Mouse (Mus musculus) left cerebral cortex, adult 2 months (tissue): Measurements from ENCODE around the gene Slc26a1. TPM values are rescaled to one million over a fixed set of nuclear protein-coding genes. Genes with fewer than 3 reads are reported as not detected.

Experiments
- DNase-seq, 2 experiments: peaks; one replicate each; pipeline ENCODE4 v3.0.0; 2021 to 2022; ENCODE audit warnings: low spot score in 2 of 2, mixed read lengths in 1 of 2; ENCODE audit errors: extremely low spot score in 1 of 2
- H3K27ac ChIP-seq: fragments of 200-600 bp; 2 replicates; pipeline ENCODE4 v1.8.1; 2022
- H3K4me3 ChIP-seq: fragments of 200-600 bp; 2 replicates; pipeline ENCODE4 v1.8.1; 2022
- CTCF ChIP-seq: fragments of 200-600 bp; IDR thresholded peaks from 2 replicates; pipeline ENCODE4 v1.8.1; 2022; ENCODE audit warnings: antibody characterized with exemption, mild to moderate bottlenecking, moderate library complexity
- intact Hi-C: fragments of 180-260 bp; cut with DNase I; formaldehyde crosslinking; loops from one replicate; pipeline ENCODE4 v1.15.1; 2025
- total RNA-seq, 2 experiments: library from RNA; stranded (reverse); gene quantifications; 2 replicates each; pipeline ENCODE4 v1.2.3; 2021

Slc26a1 gene
- total RNA-seq, 2 experiments from 2014 or later: 0.89 to 1.4 TPM

- no peak for DNase-seq
- Histone ChIP-seq H3K27ac (no peak overlapping the region), H3K4me3 (no peak overlapping the region)
- intact Hi-C loops: loop anchor here (5.0 to 10.0 kb wide), 2 partner anchors 235 to 533 kb away; partner anchors contain the start of genes Atp5k, Ccdc18 and Tmed5
- TF ChIP-seq CTCF: peak; percentile 12; the same call in 1 of the 2 replicates
Observed at GRCm38 (mm10) chr5:108667370-108667769, 8.0 kb downstream of the Slc26a1 start.

- no peak for DNase-seq
- Histone ChIP-seq H3K4me3 (no peak overlapping the region), H3K27ac (no peak overlapping the region)
- TF ChIP-seq CTCF: no peak
- intact Hi-C loops: loop anchor here (5.0 to 10.0 kb wide), 2 partner anchors 233 to 530 kb away; partner anchors contain the start of genes Atp5k, Ccdc18 and Tmed5
Observed at GRCm38 (mm10) chr5:108665066-108665465, 10.3 kb downstream of the Slc26a1 start.

DNA sequence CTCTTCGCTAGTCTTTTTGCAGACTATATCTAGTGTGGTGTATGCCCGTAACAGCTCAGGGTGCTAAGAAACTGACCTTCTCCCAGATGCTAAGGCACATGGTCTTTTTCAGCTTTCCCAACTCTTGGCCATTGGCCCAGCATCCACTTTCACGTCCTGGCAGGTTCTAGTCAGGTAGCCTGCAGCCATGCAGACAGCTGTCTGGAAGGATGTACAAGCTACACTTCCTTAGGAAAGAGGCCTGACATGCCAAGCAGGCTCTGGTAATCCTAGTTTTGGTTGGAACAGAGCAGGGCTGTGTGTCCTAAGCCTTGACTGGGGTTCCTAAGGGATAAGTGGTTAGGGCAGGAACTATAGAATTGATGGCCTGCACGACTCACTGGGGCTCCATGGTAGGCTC is 12.6 kb downstream of the Slc26a1 start:
- DNase-seq: no peak
- no peak overlapping the region for H3K27ac ChIP-seq
- TF ChIP-seq CTCF: no peak
- intact Hi-C loops: loop anchor here (10.0 kb wide), 1 partner anchor 528 kb away; the partner anchor contains the start of genes Ccdc18 and Tmed5
- H3K4me3 ChIP-seq: no peak overlapping the region

- no peak for TF ChIP-seq CTCF
- intact Hi-C loops: loop anchor here (10.0 kb wide), 1 partner anchor 526 kb away; the partner anchor contains the start of genes Ccdc18 and Tmed5
- Histone ChIP-seq H3K4me3 (peak overlapping the region; percentile 82), H3K27ac (peak overlapping the region; percentile 88)
- peak; percentile 90 to 93 for DNase-seq
Observed at GRCm38 (mm10) chr5:108660632-108661268, 14.6 kb downstream of the Slc26a1 start.

DNA sequence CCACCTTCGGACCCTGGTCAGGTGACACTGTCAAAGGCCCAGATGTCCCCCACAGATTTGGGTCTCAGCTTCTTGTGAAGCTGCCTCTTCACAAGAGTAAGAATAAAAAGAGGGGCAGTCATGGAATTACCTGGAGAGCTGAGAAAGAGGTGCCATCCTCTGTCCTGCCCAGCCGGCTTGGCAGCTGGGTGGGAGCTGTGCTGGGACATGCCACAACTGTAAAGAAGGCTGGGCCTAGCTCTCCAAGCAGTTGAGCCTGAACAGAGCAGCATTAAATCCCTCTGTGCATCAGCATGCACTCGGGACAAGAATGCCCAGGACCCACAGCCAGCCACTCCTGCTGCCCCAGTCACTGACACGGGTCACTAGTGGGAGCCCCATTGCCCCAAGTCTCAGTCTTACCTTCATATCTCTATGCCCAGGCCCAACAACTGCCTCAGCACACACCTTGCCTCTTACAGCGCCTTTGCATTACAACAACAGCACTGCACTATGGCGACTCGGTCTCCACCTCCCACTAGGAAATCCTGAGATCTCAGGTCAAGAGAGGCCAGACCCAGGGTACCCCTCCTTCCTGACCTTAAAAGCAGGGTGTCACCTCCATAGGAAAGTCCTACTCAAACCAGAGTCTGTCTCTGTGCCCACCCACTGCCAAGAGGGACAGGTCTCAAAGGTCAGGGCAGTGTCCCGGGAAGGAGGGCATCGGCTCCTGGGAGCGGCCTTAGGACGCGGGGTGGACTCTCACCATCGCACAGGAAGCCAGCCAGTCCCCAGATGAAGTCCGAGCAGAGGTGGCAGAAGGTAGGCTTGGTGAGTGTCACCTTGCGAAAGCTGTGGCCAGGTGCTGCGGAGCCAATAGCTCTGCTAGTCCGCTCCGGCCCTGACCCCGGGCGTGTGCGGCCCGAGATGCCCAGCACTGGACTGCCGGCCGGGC is 15.4 kb downstream of the Slc26a1 start, which contains the start of gene Idua:
TSS of gene Idua (plus strand) at position 634 of the 934 bp plus-strand sequence.
- H3K4me3 ChIP-seq: peak within 1 kb of the TSS; percentile 82
- TF ChIP-seq CTCF: no peak
- DNase-seq: no peak
- peak within 1 kb of the TSS; percentile 88 for H3K27ac ChIP-seq
- intact Hi-C loops: loop anchor here (10.0 kb wide), 2 partner anchors 525 to 1445 kb away; partner anchors contain the start of genes Ccdc18, Gtpbp6 and Tmed5

DNA sequence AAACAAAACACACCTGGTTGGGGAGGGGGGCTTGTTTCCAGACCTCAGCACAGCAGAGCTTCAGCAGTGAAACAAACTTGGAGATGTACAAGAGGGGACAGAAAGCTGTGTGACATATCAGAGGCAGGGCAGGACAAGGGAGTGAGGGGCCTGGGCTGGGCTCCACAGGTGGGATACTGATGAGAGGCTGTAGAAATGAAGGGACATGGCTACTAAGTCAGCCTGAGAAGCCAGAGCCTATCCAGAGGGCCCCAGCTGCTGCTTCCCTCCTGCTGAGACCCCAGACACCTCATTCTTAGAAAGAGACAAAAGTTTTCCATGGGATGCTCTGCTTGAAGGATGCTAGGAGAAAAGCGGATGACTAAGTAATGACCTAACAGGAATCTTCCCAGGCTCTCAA is 16.8 kb downstream of the Slc26a1 start:
- no peak for DNase-seq
- no peak overlapping the region for H3K27ac ChIP-seq
- no peak overlapping the region for H3K4me3 ChIP-seq
- intact Hi-C loops: loop anchor here (10.0 kb wide), 1 partner anchor 1446 kb away; the partner anchor contains the start of gene Gtpbp6
- TF ChIP-seq CTCF: no peak

DNA sequence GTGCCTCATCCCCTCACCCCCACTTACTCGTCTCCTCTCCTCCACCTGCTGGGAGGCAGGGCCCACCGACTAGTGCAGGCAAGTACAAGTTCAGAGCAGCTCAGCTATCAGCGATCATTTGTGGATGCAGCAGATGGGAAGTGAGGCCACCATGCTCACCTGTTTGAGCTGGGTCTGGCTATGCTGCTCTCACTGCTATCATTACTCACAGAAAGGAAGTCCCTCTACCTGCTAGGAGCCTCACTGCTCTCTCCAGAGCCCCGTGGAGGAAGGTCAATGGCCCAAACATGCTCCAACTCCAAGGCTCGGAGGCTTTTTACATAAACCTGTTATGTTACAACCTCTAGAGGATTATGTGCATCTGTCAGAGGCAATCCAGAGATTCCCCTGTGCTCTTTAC is 18.0 kb downstream of the Slc26a1 start:
- no peak for TF ChIP-seq CTCF
- Histone ChIP-seq H3K4me3 (no peak overlapping the region), H3K27ac (no peak overlapping the region)
- no peak for DNase-seq
- intact Hi-C loops: loop anchor here (10.0 kb wide), 1 partner anchor 1447 kb away; the partner anchor contains the start of gene Gtpbp6

GRCm38 (mm10) chr5:108655891-108656650 is 19.3 kb downstream of the Slc26a1 start:
- no peak for DNase-seq
- no peak overlapping the region for H3K27ac ChIP-seq
- intact Hi-C loops: loop anchor here (10.0 kb wide), 1 partner anchor 1449 kb away; the partner anchor contains the start of gene Gtpbp6
- H3K4me3 ChIP-seq: no peak overlapping the region
- TF ChIP-seq CTCF: no peak

GRCm38 (mm10) chr5:108655381-108655780 is 20.0 kb downstream of the Slc26a1 start:
- no peak for TF ChIP-seq CTCF
- Histone ChIP-seq H3K4me3 (no peak overlapping the region), H3K27ac (no peak overlapping the region)
- no peak for DNase-seq
- intact Hi-C loops: loop anchor here (10.0 kb wide), 1 partner anchor 1449 kb away; the partner anchor contains the start of gene Gtpbp6

- Histone ChIP-seq H3K4me3 (no peak overlapping the region), H3K27ac (no peak overlapping the region)
- intact Hi-C loops: loop anchor here (5.0 to 10.0 kb wide), 2 partner anchors 227 to 1450 kb away; partner anchors contain the start of gene Gtpbp6
- no peak for DNase-seq
- TF ChIP-seq CTCF: no peak
Observed at GRCm38 (mm10) chr5:108654444-108654990, 20.9 kb downstream of the Slc26a1 start.

GRCm38 (mm10) chr5:108653341-108653740 is 22.0 kb downstream of the Slc26a1 start:
- TF ChIP-seq CTCF: no peak
- intact Hi-C loops: loop anchor here (5.0 to 10.0 kb wide), 2 partner anchors 226 to 1451 kb away; partner anchors contain the start of gene Gtpbp6
- no peak overlapping the region for H3K27ac ChIP-seq
- no peak overlapping the region for H3K4me3 ChIP-seq
- DNase-seq: no peak
